Mouse (Mus musculus) heart, embryonic 15.5 days (tissue): ENCODE data around the gene Pygo2. TPM values are rescaled to one million over a fixed set of nuclear protein-coding genes. Genes with fewer than 3 reads are reported as not detected.

Source experiments
- ATAC-seq: fragments of 200-750 bp; cut with Nextera tagmentation; replicated peaks from 2 replicates; pipeline ENCODE4 v1.8.0; 2017; ENCODE audit warnings: low read depth, moderate TSS enrichment; ENCODE audit not compliant: insufficient number of reproducible peaks, insufficient read depth, low FRiP score
- H3K27ac ChIP-seq: fragments of 300-500 bp; sonication (generic); 2 replicates; pipeline ENCODE4 v1.5.1; 2015; ENCODE audit warnings: mild to moderate bottlenecking, inconsistent platforms
- H3K27me3 ChIP-seq: fragments of 300-500 bp; sonication (generic); 2 replicates; pipeline ENCODE4 v1.6.1; 2015; ENCODE audit warnings: inconsistent platforms
- H3K36me3 ChIP-seq: fragments of 300-500 bp; sonication (generic); 2 replicates; pipeline ENCODE4 v1.6.1; 2015; ENCODE audit warnings: mild to moderate bottlenecking, inconsistent platforms
- H3K4me1 ChIP-seq: fragments of 300-500 bp; sonication (generic); replicated peaks from 2 replicates; pipeline ENCODE4 v1.6.1; 2015; ENCODE audit warnings: inconsistent platforms
- H3K4me2 ChIP-seq: fragments of 300-500 bp; sonication (generic); 2 replicates; pipeline ENCODE4 v1.6.1; 2015; ENCODE audit warnings: inconsistent platforms, mild to moderate bottlenecking, moderate library complexity
- H3K4me3 ChIP-seq: fragments of 300-500 bp; sonication (generic); 2 replicates; pipeline ENCODE4 v1.5.1; 2015; ENCODE audit warnings: mild to moderate bottlenecking, inconsistent platforms
- H3K9ac ChIP-seq: fragments of 300-500 bp; sonication (generic); 2 replicates; pipeline ENCODE4 v1.6.1; 2015; ENCODE audit warnings: mild to moderate bottlenecking, inconsistent platforms
- H3K9me3 ChIP-seq: fragments of 300-500 bp; sonication (generic); replicated peaks from 2 replicates; pipeline ENCODE4 v1.6.1; 2016; ENCODE audit warnings: inconsistent platforms
- WGBS: fragments of 180-500 bp; shearing (Covaris S2); methylation state at CpG from one replicate; pipeline ENCODE4 v1.1.7; 2015; ENCODE audit warnings: mixed read lengths; 5-methylcytosine and 5-hydroxymethylcytosine counted together
- polyA plus RNA-seq: library from polyadenylated mRNA; unstranded; fragments of >200 nt; fragmentation: Nextera tagmentation; extraction: Ambion mirVana; gene quantifications from 2 replicates; pipeline ENCODE4 v1.2.1, GENCODE M21; 2015

Gene Pygo2
- polyA plus RNA-seq, 1 experiment from 2014 or later: 21.1 TPM

GRCm38 (mm10) chr3:89437269-89437668, 7.3 kb downstream of the Pygo2 start:
- peak overlapping the region; percentile 76 for H3K27ac ChIP-seq
- peak overlapping the region; percentile 66 for H3K9ac ChIP-seq
- no peaks in the 10 kb centered on the region for H3K27me3 ChIP-seq
- peaks cover 25% of the 10 kb centered on the region for H3K36me3 ChIP-seq
- H3K4me3 ChIP-seq: peak overlapping the region; percentile 60
- peaks cover 28% of the 10 kb centered on the region for H3K4me1 ChIP-seq
- ATAC-seq: 0 out of 2 replicates have a peak, but pooled peaks have one; percentile 33
- 28% methylated on average over 5 of the region's 5 CpGs for WGBS
- peak overlapping the region; percentile 70 for H3K4me2 ChIP-seq
- no peaks in the 10 kb centered on the region for H3K9me3 ChIP-seq

- 84% methylated on average over 2 of the region's 2 CpGs for WGBS
- H3K36me3 ChIP-seq: peaks cover 27% of the 10 kb centered on the region
Observed at GRCm38 (mm10) chr3:89440691-89441090, 10.7 kb downstream of the Pygo2 start.

GRCm38 (mm10) chr3:89448720-89449537, 18.9 kb downstream of the Pygo2 start:
- H3K4me3 ChIP-seq: peak overlapping the region; percentile 13; the same call in 1 of the 2 replicates

More at GRCm38 (mm10) chr3:89440691-89441090, 10.7 kb downstream of the Pygo2 start:
- H3K4me2 ChIP-seq: no peak overlapping the region
- H3K9me3 ChIP-seq: no peaks in the 10 kb centered on the region
- no peak overlapping the region for H3K27ac ChIP-seq
- ATAC-seq: no peak
- H3K4me3 ChIP-seq: no peak overlapping the region
- H3K4me1 ChIP-seq: peaks cover 20% of the 10 kb centered on the region
- no peak overlapping the region for H3K9ac ChIP-seq
- no peaks in the 10 kb centered on the region for H3K27me3 ChIP-seq

GRCm38 (mm10) chr3:89449541-89449940, 19.5 kb downstream of the Pygo2 start:
- no peak overlapping the region for H3K9ac ChIP-seq
- peak; percentile 53 for ATAC-seq
- H3K4me2 ChIP-seq: peak overlapping the region; percentile 38; the same call in 1 of the 2 replicates
- no peaks in the 10 kb centered on the region for H3K9me3 ChIP-seq
- H3K4me1 ChIP-seq: peaks cover 37% of the 10 kb centered on the region
- no peaks in the 10 kb centered on the region for H3K27me3 ChIP-seq
- peak overlapping the region; percentile 88 for H3K27ac ChIP-seq
- 30% methylated on average over 7 of the region's 7 CpGs for WGBS
- peaks cover 22% of the 10 kb centered on the region for H3K36me3 ChIP-seq
- H3K4me3 ChIP-seq: no peak overlapping the region

More at GRCm38 (mm10) chr3:89448720-89449537, 18.9 kb downstream of the Pygo2 start:
- Histone ChIP-seq H3K4me2 (peak overlapping the region; percentile 38), H3K36me3 (peaks cover 26% of the 10 kb centered on the region), H3K9me3 (no peaks in the 10 kb centered on the region), H3K27me3 (no peaks in the 10 kb centered on the region), H3K9ac (0 out of 2 replicates have a peak overlapping the region, but pooled peaks have one; percentile 7), H3K4me1 (peaks cover 37% of the 10 kb centered on the region), H3K27ac (peak overlapping the region; percentile 88)
- peak; percentile 75 for ATAC-seq
- WGBS: 34% methylated on average over 13 of the region's 13 CpGs

GRCm38 (mm10) chr3:89451916-89452315, 21.9 kb downstream of the Pygo2 start:
- Histone ChIP-seq H3K4me2 (no peak overlapping the region), H3K4me3 (no peak overlapping the region), H3K27me3 (no peaks in the 10 kb centered on the region), H3K4me1 (peaks cover 38% of the 10 kb centered on the region), H3K9me3 (no peaks in the 10 kb centered on the region), H3K27ac (no peak overlapping the region), H3K36me3 (peaks cover 3% of the 10 kb centered on the region; the same call in 1 of the 2 replicates), H3K9ac (no peak overlapping the region)
- 53% methylated on average over 1 of the region's 1 CpGs for WGBS
- no peak for ATAC-seq

- WGBS: 56% methylated on average over 10 of the region's 10 CpGs
- H3K4me3 ChIP-seq: no peak within 1 kb of the TSS
- no peak for ATAC-seq
- H3K4me1 ChIP-seq: peaks cover 32% of the 10 kb centered on the region
- no peaks in the 10 kb centered on the region for H3K27me3 ChIP-seq
- H3K9me3 ChIP-seq: no peaks in the 10 kb centered on the region
- no peak within 1 kb of the TSS for H3K9ac ChIP-seq
- no peak within 1 kb of the TSS for H3K27ac ChIP-seq
- no peak within 1 kb of the TSS for H3K4me2 ChIP-seq
- H3K36me3 ChIP-seq: no peaks in the 10 kb centered on the region
Observed at GRCm38 (mm10) chr3:89454401-89455177, 24.6 kb downstream of the Pygo2 start, which contains the start of gene Pmvk. Gene Pmvk, plus strand, starts transcription at chr3:89454541.

- Histone ChIP-seq H3K27ac (no peak overlapping the region), H3K4me1 (peaks cover 35% of the 10 kb centered on the region), H3K4me2 (no peak overlapping the region), H3K36me3 (no peaks in the 10 kb centered on the region), H3K9ac (no peak overlapping the region), H3K27me3 (no peaks in the 10 kb centered on the region), H3K9me3 (no peaks in the 10 kb centered on the region), H3K4me3 (no peak overlapping the region)
- no peak for ATAC-seq
- WGBS: 83% methylated on average over 1 of the region's 1 CpGs
Observed at GRCm38 (mm10) chr3:89455786-89456285, 25.8 kb downstream of the Pygo2 start.

- Histone ChIP-seq H3K27ac (no peak overlapping the region), H3K36me3 (no peaks in the 10 kb centered on the region), H3K4me1 (peaks cover 23% of the 10 kb centered on the region), H3K4me3 (no peak overlapping the region), H3K27me3 (no peaks in the 10 kb centered on the region), H3K9me3 (no peaks in the 10 kb centered on the region), H3K4me2 (no peak overlapping the region), H3K9ac (no peak overlapping the region)
- WGBS: 38% methylated on average over 10 of the region's 10 CpGs
- no peak for ATAC-seq
Observed at GRCm38 (mm10) chr3:89456726-89457665, 27.0 kb downstream of the Pygo2 start.

GRCm38 (mm10) chr3:89458372-89458964, 28.5 kb downstream of the Pygo2 start:
- H3K9ac ChIP-seq: no peak overlapping the region
- H3K4me1 ChIP-seq: peaks cover 23% of the 10 kb centered on the region
- peak overlapping the region; percentile 76 for H3K4me3 ChIP-seq
- H3K4me2 ChIP-seq: peak overlapping the region; percentile 89
- WGBS: 36% methylated on average over 13 of the region's 13 CpGs
- H3K27me3 ChIP-seq: no peaks in the 10 kb centered on the region
- no peak for ATAC-seq
- no peaks in the 10 kb centered on the region for H3K9me3 ChIP-seq
- peak overlapping the region; percentile 86 for H3K27ac ChIP-seq
- H3K36me3 ChIP-seq: no peaks in the 10 kb centered on the region
